Mouse (Mus musculus) retina, embryonic 14.5 days (tissue): Measurements from ENCODE around the gene Tet1.
"Not testable (repeated sequence)": the region's sequence is repeated elsewhere in the genome, so short reads cannot be mapped to it uniquely, and the experiment has no call there.

Experiments
- DNase-seq: peaks from one replicate; pipeline ENCODE4 v3.0.0-alpha.2; 2015; ENCODE audit warnings: low spot score

Gene Tet1

DNA sequence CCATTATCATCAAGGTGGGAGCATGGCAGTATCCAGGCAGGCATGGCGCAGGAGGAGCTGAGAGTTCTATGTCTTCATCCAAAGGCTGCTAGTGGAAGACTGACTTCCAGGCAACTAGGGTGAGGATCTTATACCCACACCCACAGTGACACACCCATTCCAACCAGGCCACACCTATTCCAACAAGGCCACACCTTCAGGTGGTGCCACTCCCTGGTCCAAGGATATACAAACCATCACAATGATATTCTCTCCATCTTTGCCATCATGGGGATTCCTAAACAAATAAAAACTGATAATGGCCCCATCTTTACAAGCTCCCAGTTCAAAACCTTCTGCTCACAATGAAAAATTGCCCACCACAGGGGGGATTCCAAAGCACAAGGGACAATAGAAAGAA is at the start of gene Tet1:
Gene Tet1, minus strand, starts transcription at position 101 of the 400 bp plus-strand sequence.
- not testable (repeated sequence) for DNase-seq

DNA sequence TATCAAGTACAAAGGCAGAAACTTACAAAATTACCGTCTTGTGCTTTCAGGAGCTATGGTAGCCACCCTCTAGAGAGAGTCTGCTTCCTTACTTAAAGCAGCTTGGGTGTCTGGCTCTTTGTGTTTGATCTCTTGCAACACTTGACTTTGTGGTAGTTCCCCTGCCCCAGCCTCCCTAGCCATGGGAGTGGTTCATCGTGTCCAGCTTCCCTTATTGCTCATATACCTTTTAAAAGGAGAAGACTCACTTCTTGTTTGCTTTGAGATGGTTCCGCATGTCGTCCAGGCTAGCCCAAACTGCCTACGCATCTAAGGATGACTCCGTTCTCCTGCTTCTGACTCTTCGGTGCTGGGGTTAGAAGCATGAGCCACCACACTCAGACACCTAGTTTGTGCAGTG is 39.8 kb upstream of the Tet1 start:
- DNase-seq, result no peak

DNA sequence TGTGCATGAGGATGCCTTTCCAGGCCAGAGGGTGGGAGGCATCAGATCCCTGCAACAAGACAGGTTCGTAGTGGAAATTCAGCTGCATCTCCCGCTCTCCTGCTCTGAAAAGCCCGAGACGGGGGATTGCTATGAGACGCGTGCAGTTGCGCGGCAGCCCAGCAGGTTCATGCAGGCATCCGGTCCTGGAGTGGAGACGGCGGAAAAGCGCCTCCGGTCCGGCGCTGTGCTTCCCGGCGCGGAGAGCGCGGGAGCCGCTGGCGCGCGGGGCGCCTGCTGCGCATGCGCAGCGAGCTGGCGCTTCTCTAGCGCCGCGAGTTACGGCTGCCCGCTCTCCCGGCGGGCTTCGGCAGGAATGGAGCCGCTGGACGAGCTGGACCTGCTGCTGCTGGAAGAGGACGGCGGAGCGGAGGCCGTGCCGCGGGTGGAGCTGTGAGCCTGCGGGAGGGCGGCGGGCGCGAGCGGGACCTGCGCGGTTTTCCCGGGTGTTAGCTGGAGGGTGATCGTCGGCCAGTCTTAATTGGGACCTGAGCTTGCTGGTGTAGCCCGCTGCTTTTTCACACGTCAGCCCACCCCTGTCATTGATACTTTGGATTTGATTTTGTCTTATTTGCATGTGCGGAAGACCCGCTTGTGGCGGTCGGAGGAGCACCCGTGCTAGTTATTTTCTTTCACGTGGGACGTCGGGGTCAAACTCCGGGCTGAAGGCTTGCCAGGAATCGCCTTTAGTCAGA is 38.1 kb upstream of the Tet1 start, which contains the start of gene Dna2:
Gene Dna2, plus strand, starts transcription at position 289 of the 734 bp plus-strand sequence.
- peak; percentile 92 for DNase-seq

DNA sequence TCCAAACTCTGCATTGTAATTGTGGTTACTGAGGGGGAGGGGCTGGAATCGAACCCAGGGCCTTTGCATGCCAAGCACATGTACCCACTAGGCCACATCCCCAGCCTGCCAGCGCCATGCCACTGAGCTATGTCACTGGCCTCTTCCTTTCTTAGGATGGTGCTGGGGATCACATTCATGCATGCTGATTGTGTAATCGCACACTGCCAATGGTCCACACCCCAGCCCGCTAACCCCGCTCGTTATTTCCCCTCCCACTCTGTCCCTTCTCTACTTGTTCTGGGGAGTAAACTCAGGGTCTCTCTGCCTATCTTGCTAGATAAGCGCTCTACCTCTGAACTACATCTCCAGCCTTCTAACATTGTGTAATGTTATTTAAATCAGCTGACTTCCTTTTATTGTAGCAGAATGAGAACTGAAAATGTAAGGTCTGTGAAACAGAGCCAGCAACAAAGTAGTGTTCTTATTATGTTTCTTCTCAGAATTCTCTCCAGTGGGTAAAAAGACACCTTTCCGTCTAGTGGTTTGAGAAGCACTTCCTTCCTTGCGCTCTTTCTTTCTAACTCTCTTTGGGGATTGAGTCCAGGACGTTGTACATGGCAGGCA is 36.3 kb upstream of the Tet1 start:
- DNase-seq, result no peak

DNA sequence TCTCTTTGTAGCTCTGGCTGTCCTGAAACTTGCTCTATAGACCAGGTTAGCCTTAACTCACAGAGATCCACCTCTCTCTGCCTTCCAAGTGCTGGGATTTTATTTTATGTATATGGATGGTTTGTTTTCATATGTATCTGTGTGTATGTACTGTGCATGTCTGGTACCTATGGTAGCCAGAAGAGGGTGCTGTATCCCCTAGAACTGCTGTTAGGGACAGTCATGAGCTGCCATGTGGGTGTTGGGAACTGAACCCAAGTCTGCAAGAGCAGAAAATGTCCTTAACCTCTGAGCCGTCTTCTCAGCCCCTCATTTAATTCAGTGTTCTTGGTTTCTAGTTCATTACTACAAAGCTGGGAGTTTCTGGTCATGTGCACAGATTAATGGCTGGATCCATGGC is 23.6 kb upstream of the Tet1 start:
- DNase-seq, result no peak

DNA sequence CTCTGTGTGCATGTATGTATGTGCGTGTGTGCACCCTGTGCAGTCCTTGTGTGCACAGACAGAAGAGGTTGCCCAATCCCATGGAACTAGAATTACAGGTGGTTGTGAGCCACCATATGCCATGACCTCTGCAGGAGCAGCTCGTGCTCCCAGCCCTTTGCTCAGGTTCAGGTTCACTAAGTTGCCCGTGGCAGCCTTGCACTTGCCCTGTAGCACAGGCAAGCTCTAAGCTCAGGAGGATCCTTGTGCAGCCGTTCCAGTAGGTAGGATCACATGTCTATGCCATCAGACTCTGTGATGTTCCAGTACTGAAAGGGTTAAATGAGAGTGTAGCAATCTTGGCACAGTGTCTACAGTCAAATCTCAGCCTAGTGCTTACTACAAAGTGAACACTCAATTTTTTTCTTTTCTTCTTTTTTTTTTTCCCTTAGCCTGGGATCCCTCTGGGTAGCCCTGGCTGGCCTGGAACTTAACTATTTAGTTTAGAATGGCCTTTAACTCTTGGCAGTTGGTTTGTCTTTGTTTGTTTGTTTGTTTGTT is 15.4 kb upstream of the Tet1 start:
- DNase-seq, result no peak

DNA sequence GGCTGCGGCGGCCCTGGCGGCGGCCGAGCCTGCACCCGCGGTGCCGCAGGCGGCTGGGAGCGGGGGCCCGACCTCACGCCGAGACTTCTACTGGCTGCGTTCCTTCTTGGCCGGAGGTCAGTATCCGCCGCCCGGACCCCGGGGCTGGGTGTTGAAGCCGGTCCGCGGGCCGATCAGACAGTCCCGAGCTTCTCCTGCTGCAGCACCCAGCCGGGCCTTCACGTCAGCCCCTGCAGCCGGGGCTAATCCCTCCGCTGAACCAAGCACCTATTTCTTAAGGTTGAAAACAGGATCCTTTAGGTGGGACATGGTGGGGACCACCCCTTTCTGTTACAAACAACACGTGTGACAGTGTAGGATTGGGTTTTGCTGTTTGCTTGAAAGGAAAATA is 12.0 kb upstream of the Tet1 start:
- DNase-seq, result no peak

DNA sequence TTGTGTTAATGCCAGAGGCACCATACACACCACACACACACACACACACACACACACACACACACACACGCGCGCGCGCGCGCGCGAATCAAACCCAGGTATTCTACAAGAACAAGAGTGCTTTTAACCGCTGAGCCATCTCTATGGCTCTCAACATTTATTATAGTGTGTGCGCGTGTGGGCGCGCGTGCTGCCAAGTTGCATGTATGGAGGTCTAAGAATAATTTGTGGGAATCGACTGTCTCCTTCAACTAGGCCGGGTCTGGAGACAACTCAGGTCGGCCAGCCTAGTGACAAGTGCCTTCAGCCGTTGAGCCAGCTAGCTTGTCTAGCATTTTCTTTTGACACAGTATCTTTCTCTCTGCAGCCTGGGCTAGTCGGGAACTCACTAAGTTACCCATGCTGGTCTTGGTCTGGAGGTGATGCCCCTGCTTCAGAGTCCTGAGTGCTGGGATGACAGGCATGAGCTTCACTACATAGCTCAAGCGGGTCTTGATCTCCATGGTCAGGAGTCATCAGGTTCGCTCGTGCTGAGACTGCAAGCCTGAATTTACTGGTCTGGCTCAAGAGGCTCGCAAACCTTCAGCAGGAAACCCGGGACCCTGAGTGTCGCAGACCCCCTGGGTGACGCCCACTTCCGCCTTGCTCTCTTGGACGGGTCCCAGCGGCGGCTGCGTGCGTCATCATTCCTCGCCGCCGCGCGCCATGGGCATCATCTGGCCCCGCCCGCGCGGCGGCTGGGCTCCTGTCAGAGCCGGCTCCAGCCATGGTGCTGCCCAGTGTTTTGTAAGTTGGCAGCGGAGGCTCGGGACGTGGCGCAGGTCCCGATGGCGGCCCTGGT is 11.3 kb upstream of the Tet1 start, which contains the start of gene Slc25a16:
Gene Slc25a16, plus strand, starts transcription at position 709 of the 841 bp plus-strand sequence.
- DNase-seq, result peak; percentile 96

DNA sequence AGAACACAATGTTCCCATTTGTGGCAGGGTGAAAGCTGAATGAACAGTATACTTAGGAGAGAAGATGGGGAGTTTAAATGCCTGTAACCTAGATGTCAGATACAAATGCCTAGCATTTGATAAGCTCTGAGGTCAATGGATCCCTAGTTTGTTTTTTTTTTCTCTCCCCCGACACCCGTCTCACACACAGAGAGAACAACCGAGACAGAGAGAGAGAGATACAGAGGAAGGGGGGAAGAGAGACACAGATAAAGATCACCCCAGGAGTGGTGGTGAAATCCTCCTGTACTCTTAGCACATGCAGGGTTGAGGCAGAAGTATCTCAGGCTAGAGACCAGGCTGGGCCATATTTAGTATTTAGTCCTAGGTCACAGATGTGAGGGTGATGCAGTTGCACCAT is 10.2 kb upstream of the Tet1 start:
- DNase-seq, result no peak

DNA sequence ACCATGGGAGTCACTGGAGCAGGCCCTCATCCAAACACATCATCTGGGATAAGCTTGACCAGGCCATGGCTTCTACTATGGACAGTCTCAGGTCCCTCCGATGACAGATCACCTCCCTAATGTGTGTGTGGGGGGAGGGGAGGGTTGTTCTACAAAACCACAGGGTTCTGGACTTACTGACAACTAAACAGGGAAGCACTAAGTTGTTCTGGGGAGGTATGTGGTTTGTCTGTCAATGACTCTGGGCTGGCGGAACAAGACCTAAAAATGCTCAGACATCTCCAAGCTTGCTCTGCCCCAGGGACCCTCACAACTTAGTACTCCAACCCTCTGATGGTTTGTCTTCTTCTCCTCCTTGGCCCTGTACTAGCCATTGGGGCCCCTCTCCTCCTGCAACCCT is 2.3 kb upstream of the Tet1 start:
- no peak for DNase-seq

DNA sequence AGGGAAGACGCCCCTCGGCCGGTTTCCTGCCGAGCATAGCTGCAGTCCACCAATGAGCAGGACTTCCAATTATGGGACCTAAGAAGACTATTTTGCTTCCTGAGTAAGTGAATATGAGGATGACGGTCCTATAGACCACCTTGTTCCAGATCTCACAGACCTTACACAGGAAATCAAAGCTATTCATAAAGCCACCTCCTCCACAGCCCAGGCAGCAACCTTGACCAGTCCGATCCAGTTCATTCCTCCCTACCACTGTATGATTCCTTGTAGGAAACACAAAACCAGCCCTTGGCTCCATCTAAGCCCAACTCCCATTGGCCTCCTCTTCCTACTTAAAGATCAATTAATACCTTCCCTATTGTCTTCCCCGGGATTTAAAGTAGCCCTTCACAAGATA is 2.5 kb downstream of the Tet1 start:
- DNase-seq, result no peak

DNA sequence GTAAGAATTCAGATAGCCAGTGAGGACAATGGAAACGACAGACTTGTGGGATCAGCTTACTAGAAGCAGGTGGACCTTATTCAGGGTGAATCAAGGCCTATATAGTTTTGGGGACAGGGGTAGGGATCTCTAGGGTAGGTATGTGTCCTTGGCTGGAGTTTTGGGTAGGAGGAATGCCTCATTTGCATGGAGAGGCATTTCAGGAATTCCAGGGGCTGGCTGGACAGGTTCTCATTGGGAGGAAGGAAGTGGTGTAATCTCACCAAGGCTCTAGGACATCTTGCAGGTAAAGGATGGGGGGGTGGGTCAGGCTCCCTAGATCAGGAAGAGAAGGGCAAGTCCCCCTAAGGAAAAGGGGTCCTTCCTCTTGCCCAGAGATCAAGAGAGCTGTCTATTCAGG is 6.0 kb downstream of the Tet1 start:
- DNase-seq, result no peak

DNA sequence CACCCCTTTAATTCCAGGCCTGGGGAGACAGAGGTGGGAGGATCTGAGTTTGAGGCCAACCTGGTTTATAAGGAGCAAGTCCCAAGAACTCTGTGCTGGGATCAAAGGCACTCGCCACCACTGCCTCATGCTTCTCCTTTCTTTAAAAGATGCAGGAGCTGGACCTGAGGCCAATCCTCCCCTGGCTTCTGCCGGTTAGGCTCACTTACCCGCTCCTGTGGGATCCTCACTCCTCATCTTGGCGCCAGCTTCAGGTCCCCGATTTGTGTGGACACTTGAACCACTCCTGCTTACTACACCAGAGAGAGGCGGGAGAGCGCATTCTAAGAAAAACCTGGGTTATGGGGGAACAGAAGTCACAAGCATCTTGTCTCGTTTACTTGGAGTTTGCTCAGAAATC is 7.0 kb downstream of the Tet1 start:
- no peak for DNase-seq

DNA sequence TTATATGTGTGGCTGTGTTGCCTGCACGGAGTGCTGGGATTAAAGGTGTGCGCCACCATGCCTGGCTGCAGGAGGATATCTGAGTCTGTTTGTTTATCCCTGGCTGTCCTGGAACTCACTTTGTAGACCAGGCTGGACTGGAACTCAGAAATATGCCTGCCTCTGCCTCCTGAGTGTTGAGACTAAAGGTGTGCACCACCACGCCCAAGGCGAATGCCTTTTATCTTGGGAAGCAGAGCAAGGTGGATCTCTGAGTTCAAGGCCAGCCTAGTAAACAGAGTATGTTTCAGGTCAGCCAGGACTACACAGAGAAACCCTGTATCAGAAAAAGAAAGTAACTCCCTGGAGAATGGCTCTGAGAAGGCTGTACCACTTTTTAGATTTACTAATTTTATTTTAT is 8.7 kb downstream of the Tet1 start:
- no peak for DNase-seq

DNA sequence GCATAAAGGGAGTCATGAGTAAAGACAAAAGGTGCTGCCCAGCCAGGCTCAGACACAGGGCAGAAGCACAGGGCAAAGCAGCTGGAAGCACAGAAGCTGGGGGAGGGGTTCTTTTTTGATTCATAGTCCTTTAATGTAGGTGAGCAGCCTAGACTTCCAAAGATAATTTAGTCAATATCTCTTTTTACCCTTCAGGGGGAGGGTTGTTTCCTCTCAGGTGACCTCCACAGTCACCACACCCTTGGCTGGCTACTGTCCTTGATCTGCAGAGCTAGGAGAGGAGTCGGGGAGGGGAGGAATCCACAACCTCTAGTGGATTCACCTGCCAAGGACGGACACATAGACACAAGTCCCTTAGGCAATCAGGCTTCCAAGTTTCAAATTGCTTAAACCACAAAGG is 10.7 kb downstream of the Tet1 start:
- DNase-seq, result no peak

DNA sequence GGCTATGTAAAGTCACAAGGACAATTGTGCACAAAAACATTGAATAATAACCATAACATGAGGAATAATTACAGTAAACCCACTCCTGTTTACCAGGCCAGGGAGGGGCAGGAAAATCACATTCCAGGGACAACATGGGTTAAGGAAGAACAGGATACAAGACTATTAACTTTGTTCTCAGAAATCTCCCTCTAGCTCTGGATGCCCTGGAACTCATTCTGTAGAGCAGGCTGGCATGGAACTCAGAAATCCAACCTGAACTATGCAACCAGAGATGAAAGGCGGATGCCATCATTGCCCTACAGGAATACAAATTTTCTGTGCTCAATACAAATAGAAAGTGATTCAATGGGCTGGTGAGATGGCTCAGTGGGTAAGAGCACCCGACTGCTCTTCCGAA is 11.4 kb downstream of the Tet1 start:
- DNase-seq, result no peak

DNA sequence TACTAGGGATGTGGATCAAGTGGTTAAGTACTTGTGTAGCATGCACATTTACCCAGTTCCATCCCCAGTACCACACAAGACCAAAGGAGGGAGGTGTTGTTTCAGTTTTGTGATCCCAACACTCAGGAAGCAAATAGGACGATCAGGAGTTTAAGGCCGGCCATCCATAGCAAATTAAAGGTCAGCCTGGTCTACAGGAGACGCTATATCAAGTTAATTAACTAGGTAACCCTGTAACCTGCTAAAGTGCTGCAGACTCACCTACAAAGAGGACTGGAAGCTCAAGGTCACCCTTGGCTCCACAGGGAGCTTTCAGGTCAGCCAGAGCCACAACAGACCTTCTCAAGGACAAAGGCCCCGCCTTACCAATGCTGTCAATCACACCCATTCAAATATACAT is 12.0 kb downstream of the Tet1 start:
- DNase-seq, result no peak

DNA sequence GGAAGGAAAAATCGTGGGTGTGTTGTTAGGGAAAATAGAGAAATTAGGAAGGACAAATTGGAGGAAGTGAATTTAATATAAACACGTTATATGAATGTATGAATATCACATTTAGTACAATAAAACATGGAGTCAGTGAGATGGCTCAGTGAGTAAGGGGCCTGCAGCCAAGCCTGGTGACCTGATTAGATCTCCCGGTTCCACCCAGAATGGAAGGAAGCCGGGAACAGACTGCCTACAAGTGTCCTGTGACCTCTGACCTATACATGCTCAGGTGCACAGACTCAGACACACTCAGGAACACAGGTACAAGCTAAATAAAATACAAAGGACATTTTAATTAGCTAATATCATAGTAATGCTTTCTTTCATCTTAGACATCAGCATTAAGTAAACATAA is 12.8 kb downstream of the Tet1 start:
- no peak for DNase-seq

DNA sequence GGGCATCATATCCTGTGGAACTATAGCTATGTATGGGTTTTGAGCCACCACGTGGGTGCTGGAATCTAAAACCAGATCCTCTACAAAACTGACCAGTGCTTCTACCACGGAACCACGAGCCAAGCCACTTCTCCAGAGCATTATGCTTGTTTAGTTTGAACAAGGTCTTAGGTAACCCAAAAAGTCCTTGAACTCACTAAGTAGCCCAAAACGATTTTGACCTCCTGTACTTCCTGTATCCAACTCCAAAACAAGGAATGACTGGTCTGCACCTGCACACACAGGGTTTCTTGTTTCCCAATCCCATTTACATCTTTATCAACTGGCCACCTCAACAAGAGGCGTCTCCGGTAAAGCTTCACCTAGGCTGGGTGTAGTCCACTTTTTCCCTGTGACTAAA is 13.4 kb downstream of the Tet1 start:
- no peak for DNase-seq

DNA sequence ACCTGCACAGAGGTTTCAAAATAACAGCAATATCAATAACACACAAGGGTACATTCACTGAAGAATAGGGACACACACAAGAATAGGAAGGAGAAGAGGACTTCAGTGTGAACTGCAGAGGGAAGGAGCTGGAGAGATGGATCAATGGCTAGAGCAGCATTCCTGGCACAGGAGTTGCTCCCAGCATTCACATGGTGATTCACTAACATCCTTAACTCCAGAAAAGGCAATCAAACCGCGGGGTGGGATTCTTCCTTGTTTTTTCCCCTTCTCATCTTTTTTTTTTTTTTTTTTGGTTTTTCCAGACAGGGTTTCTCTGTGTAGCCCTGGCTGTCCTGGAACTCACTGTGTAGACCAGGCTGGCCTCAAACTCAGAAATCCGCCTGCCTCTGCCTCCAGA is 14.3 kb downstream of the Tet1 start:
- DNase-seq, result no peak

DNA sequence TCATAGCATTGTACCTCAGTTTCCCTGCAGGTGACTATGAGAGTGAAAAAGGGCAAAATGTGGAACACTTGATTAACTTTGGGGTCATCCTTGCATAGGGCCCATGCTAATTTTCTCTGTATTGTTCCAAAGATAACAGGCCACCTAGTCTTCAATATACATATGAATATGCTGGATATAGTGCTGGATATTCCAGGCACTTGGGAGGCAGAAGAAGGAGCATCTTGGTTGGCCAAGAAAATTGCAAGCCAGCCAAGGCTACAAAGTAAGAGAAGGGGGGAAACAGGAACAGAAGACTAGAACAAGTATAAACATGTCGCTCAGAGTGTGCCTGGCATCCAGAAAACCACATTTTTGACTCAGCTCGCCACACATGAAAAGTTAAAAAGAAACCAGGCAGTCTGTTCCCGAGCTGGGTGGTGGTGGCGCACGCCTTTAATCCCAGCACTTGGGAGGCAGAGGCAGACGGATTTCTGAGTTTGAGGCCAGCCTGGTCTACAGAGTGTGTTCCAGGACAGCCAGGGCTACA is 15.4 kb downstream of the Tet1 start:
- no peak for DNase-seq

DNA sequence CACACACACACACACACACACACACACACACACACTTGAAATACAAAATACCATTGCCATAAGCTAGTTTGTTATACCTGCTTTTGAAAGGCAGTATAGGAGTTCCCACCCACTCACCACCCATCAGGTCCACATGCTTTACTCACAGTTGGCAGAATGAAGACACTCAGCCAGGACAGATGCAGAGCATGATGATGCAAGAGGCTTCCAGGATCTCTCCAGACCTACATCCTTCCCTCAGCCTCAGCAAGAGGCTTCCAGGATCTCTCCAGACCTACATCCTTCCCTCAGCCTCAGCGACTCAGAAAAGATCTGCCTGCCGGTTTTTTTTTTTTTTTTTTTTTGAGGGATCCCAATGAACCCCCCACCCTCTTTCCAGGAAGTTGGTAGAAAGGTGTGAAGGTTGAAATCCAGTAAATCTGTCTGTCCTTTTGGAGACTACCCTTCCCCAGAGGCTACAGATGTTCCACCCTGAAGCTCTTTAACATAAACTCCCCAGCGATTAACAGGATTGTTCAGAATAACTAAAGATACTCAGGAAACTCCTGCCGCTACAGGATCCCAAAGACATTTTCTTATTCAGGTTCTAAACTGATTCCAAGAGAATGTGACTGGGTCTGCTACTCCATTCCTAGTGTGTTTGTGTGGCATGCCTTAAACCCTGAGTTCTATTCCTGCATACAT is 16.1 kb downstream of the Tet1 start:
- no peak for DNase-seq
